Mouse (Mus musculus) testis, adult 2 months (tissue): ENCODE measurements around the gene Uqcrc1. TPM values are rescaled to one million over a fixed set of nuclear protein-coding genes. Genes with fewer than 3 reads are reported as not detected.

Source experiments
- H3K27ac ChIP-seq: fragments of 200-500 bp; 2 replicates; pipeline ENCODE4 v1.5.1; 2012; ENCODE audit warnings: low read depth, low read length; ENCODE audit not compliant: control insufficient read depth, insufficient read depth
- H3K27me3 ChIP-seq: fragments of 200-500 bp; 2 replicates; pipeline ENCODE4 v1.6.1; 2012; ENCODE audit warnings: mild to moderate bottlenecking, low read length, moderate library complexity; ENCODE audit not compliant: control insufficient read depth, insufficient read depth
- H3K36me3 ChIP-seq: fragments of 200-500 bp; 2 replicates; pipeline ENCODE4 v1.6.1; 2012; ENCODE audit warnings: mild to moderate bottlenecking, low read length; ENCODE audit not compliant: control insufficient read depth, insufficient read depth
- H3K4me1 ChIP-seq: fragments of 200-500 bp; 2 replicates; pipeline ENCODE4 v1.6.1; 2012; ENCODE audit warnings: low read length; ENCODE audit not compliant: control insufficient read depth, insufficient read depth
- H3K4me3 ChIP-seq: fragments of 200-500 bp; 2 replicates; pipeline ENCODE4 v1.5.1; 2012; ENCODE audit warnings: low read depth, mild to moderate bottlenecking, low read length, moderate library complexity, mixed read lengths; ENCODE audit not compliant: control insufficient read depth
- CTCF ChIP-seq: fragments of 200-500 bp; IDR thresholded peaks from 2 replicates; pipeline ENCODE4 v1.5.1; 2012; ENCODE audit warnings: low read depth, mild to moderate bottlenecking, inconsistent platforms, low read length, moderate library complexity; ENCODE audit not compliant: control insufficient read depth, insufficient read depth, insufficient replicate concordance
- POLR2A ChIP-seq: fragments of 200-500 bp; IDR thresholded peaks from 2 replicates; pipeline ENCODE4 v1.6.1; 2012; ENCODE audit warnings: low read depth, mild to moderate bottlenecking, inconsistent platforms, low read length, moderate library complexity; ENCODE audit not compliant: control insufficient read depth
- polyA plus RNA-seq: library from polyadenylated mRNA; depleted of rRNA; stranded (reverse); fragments of >200 nt; gene quantifications from 2 replicates; pipeline ENCODE4 v1.2.3, GENCODE M21; 2012

Gene Uqcrc1
- polyA plus RNA-seq, 1 experiment = 432 TPM

DNA sequence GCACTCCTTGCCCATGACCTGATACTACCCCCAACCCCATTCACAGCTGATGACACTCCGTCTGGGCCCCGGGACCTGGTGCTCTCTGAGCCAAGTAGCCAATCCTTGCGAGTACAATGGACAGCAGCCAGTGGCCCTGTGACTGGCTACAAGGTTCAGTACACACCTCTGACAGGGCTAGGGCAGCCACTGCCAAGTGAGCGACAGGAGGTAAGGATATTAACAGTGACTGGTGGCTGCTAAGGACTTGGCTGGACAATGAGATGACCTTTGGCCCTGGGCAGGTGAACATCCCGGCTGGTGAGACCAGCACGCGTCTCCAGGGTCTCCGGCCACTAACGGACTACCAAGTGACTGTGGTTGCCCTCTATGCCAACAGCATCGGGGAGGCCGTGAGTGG, 19.4 kb downstream of the Uqcrc1 start:
- Histone ChIP-seq H3K27ac (no peak overlapping the region), H3K27me3 (no peaks in the 10 kb centered on the region), H3K4me1 (no peaks in the 10 kb centered on the region), H3K36me3 (no peaks in the 10 kb centered on the region), H3K4me3 (no peak overlapping the region)
- TF ChIP-seq POLR2A (no peak), CTCF (no peak)

DNA sequence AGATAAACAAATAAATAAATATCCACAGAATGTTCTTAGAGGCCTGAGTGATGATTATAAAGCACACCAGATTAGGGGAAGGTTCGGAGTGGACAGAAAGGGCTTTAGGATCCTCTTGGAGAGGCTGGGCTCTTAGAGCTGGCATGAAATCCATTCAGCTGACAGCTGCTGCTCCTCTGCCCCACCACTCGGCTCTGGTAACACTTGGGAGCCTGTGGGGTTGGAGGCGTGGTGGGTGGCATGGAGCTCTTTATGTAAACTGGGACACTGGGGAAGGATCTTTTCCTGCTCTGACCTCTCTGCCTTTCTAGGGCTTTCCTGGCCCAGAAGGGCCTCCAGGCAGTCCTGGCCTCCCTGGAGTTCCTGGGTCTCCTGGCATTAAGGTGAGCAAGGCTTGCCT, 27.1 kb downstream of the Uqcrc1 start:
- Histone ChIP-seq H3K4me1 (no peaks in the 10 kb centered on the region), H3K27ac (no peak overlapping the region), H3K36me3 (no peaks in the 10 kb centered on the region), H3K4me3 (no peak overlapping the region), H3K27me3 (no peaks in the 10 kb centered on the region)
- no peak for TF ChIP-seq POLR2A

DNA sequence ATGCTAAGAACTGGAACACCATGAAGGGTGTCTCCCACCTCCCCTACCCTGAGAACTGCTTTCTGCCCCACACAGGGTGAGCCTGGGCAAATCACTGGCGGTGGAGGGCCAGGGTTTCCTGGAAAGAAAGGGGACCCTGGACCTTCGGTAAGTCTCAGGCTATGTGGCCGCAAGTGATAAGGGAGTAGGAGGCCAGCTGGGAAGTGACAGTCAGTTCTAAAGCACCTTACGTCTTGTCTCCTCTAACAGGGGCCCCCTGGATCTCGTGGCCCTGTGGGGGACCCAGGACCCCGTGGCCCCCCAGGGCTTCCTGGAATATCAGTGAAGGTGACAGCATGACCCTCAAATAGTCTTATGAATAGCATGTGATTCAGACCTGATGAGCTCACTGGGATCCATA, 27.9 kb downstream of the Uqcrc1 start:
- Histone ChIP-seq H3K27me3 (no peaks in the 10 kb centered on the region), H3K27ac (no peak overlapping the region), H3K4me3 (no peak overlapping the region), H3K4me1 (no peaks in the 10 kb centered on the region), H3K36me3 (no peaks in the 10 kb centered on the region)
- TF ChIP-seq CTCF = no peak
- no peak for TF ChIP-seq POLR2A

DNA sequence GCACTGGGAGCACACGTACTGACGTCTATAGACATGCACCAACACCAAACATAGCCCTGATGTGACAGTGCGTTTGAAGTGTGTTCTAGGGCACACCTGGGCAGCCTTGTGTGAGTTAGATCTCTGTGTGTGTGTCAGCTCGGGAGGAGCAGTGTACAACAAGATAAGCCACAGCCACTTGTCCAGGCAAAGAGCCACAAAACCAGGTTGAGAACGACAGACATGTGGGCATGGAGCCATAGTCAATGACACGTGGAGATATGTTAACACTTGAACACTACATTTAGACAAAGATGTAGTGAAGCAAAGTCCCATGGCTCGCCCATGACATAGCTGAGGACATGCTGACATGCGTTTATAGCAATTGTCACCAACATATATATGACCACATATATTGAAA, 34.2 kb downstream of the Uqcrc1 start:
- Histone ChIP-seq H3K36me3 (no peaks in the 10 kb centered on the region), H3K4me3 (no peak overlapping the region), H3K4me1 (no peaks in the 10 kb centered on the region), H3K27ac (no peak overlapping the region), H3K27me3 (no peaks in the 10 kb centered on the region)
- TF ChIP-seq CTCF = no peak
- no peak for TF ChIP-seq POLR2A

DNA sequence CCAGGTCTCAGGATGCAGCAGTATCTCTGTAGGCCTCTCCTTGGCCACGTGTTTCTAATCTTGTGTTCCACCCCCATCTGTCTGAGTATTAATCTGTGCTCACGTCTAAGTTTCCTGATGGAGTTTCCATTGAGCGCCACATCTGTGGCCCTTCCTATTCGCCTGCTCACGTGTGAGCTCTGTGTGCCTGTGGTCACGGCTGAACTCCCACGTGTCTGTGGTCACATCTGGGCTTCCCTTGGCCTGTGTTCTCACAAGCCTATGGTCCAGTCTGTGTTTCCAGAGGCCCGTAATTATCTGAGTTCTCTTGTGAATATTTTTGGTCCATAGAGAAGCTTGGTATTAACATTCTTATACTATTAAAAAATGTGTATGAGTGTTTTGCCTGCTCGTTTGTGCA, 40.0 kb downstream of the Uqcrc1 start:
- Histone ChIP-seq H3K4me3 (no peak overlapping the region), H3K4me1 (no peaks in the 10 kb centered on the region), H3K27ac (no peak overlapping the region), H3K36me3 (no peaks in the 10 kb centered on the region), H3K27me3 (no peaks in the 10 kb centered on the region)
- TF ChIP-seq POLR2A (no peak), CTCF (no peak)

DNA sequence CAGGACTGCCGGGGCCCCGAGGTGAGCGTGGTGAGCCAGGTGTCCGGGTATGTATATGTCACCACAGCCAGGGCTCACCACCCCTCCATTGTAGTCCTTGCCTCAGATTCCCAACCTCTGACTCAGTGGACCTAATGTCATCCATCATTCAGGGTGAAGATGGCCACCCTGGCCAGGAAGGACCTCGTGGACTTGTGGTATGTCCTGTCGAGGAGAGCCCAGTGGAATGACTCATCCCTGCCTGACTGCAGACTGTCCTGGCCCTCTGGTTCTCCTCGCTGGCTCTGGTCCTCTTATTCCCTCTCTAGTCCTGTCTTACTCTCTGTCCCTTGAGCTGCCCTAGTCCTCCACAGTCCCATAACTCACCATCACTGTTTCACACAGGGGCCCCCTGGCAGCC, 41.5 kb downstream of the Uqcrc1 start:
- Histone ChIP-seq H3K36me3 (no peaks in the 10 kb centered on the region), H3K27me3 (no peaks in the 10 kb centered on the region), H3K4me3 (no peak overlapping the region), H3K4me1 (no peaks in the 10 kb centered on the region), H3K27ac (no peak overlapping the region)
- TF ChIP-seq POLR2A = no peak
- no peak for TF ChIP-seq CTCF

DNA sequence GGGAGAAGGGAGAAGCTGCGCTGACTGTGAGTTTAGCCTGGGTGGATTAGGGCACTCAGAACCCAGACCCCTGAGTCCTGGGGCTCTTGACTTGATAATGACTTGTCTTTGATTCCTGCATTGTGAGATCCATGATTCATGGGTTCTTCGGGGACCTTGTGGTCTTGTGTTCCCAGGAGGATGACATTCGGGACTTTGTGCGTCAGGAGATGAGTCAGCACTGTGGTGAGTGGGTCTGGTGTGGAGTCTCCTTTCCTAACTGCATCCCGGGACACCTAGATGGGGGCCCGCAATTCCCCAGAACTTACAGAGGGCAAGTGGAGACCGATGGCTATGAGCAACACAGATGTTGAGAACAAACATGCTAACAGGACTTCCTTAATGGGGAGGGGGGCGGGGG, 46.1 kb downstream of the Uqcrc1 start:
- no peaks in the 10 kb centered on the region for H3K27me3 ChIP-seq
- H3K4me1 ChIP-seq = no peaks in the 10 kb centered on the region
- no peak overlapping the region for H3K4me3 ChIP-seq
- H3K36me3 ChIP-seq = no peaks in the 10 kb centered on the region
- TF ChIP-seq POLR2A (no peak), CTCF (no peak)
- H3K27ac ChIP-seq = no peak overlapping the region

DNA sequence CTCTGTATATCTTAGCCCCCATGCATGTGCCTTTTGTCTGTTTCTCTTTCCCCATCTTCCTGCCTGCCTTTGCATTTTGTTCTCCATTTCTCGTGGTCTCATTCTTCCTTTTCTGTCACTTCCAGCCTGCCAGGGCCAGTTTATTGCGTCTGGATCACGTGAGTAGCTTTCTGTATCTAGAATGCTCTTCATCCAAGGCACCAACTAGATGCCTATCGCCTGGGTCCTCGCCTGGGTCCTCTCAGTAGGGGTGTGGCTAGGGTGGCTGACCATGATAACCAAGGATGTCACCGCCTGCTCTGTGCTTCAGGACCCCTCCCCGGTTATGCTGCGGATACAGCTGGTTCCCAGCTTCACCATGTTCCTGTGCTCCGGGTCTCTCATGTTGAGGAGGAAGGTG, 46.8 kb downstream of the Uqcrc1 start:
- Histone ChIP-seq H3K36me3 (no peaks in the 10 kb centered on the region), H3K4me1 (no peaks in the 10 kb centered on the region), H3K27ac (no peak overlapping the region), H3K4me3 (no peak overlapping the region), H3K27me3 (no peaks in the 10 kb centered on the region)
- TF ChIP-seq POLR2A = no peak
